Mouse (Mus musculus): ENCODE measurements at regions not wholly inside any gene's neighbourhood (a gene's known extent, or its start where the extent isn't known, plus 50 kb on each side); places are given as distances from the start of the nearest gene placed in this dataset.

GRCm38 (mm10) chr1:104578123-104578522 is 190.2 kb upstream of the Cdh20 start:
- ATAC-seq (replicated peaks) = no peak
- Histone ChIP-seq H3K27me3 (replicated peaks) (no peaks in the 10 kb centered on the region), H3K9me3 (no peaks in the 10 kb centered on the region), H3K9ac (no peak overlapping the region), H3K4me2 (no peak overlapping the region), H3K4me3 (no peak overlapping the region), H3K4me1 (no peaks in the 10 kb centered on the region), H3K36me3 (replicated peaks) (no peaks in the 10 kb centered on the region), H3K27ac (no peak overlapping the region)
- 66% methylated on average over 2 of the region's 2 CpGs for whole genome bisulfite sequencing

DNA sequence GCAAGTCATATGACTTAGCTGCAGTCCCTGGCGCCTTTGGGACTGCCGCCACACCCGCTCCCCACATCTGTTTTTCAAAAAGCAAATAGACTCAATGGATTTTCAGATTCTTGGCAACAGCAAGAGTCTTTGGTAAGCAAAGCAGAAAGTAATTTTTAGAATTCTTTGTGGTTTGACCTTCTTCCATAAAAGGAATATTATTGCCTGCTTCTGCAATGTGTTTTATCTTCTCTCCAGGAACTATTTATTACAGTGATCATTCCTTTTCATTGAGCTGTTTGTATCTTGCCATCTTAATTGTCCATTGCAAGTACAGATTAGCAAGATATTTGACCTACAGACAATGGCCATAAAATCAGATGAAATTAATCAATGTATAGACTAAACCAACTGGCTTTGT is 184.2 kb upstream of the Cdh20 start:
- Histone ChIP-seq H3K9ac (no peak overlapping the region), H3K4me3 (no peak overlapping the region), H3K9me3 (no peaks in the 10 kb centered on the region), H3K27me3 (replicated peaks) (no peaks in the 10 kb centered on the region), H3K4me1 (no peaks in the 10 kb centered on the region), H3K36me3 (replicated peaks) (no peaks in the 10 kb centered on the region), H3K27ac (no peak overlapping the region), H3K4me2 (no peak overlapping the region)
- WGBS = over 99% methylated on average over 3 of the region's 3 CpGs
- no peak for ATAC-seq (replicated peaks)

GRCm38 (mm10) chr1:104586985-104587384 is 181.3 kb upstream of the Cdh20 start:
- Histone ChIP-seq H3K27ac (no peak overlapping the region), H3K4me2 (no peak overlapping the region), H3K4me1 (no peaks in the 10 kb centered on the region), H3K4me3 (no peak overlapping the region), H3K9ac (no peak overlapping the region), H3K27me3 (replicated peaks) (no peaks in the 10 kb centered on the region), H3K36me3 (replicated peaks) (no peaks in the 10 kb centered on the region), H3K9me3 (no peaks in the 10 kb centered on the region)
- 57% methylated on average over 6 of the region's 6 CpGs for WGBS
- peak; percentile 56; the same call in 1 of the 2 replicates for ATAC-seq (replicated peaks)

GRCm38 (mm10) chr1:104605301-104605700 is 163.0 kb upstream of the Cdh20 start:
- Histone ChIP-seq H3K27me3 (replicated peaks) (no peaks in the 10 kb centered on the region), H3K36me3 (replicated peaks) (no peaks in the 10 kb centered on the region), H3K9ac (no peak overlapping the region), H3K4me3 (no peak overlapping the region), H3K4me2 (no peak overlapping the region), H3K4me1 (no peaks in the 10 kb centered on the region), H3K9me3 (no peaks in the 10 kb centered on the region), H3K27ac (no peak overlapping the region)
- 85% methylated on average over 3 of the region's 3 CpGs for WGBS
- ATAC-seq (replicated peaks) = no peak

DNA sequence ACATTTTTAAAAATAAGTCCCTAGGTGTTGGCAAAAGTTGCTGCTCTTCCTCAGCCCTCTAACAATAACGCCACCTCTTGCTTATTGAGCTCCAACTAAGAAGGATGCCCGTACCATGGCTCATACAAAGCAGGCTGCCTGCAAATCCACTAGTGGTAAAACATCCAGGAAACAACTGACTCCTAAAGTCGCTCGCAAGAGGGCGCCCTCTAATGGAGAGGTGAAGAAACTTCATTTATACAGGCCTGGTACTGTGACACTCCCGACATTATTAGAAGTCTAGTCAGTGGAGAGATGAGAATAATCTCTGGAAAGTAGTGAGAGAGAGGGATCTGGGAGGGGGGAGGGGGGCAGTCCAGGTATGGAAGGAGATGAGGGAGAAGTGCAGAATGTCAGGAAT is 158.9 kb upstream of the Cdh20 start:
- H3K27ac ChIP-seq = no peak overlapping the region
- WGBS = 46% methylated on average over 6 of the region's 6 CpGs
- no peak overlapping the region for H3K4me3 ChIP-seq
- no peak overlapping the region for H3K4me2 ChIP-seq
- no peak for ATAC-seq (replicated peaks)
- H3K27me3 ChIP-seq (replicated peaks) = no peaks in the 10 kb centered on the region
- no peak overlapping the region for H3K9ac ChIP-seq
- no peaks in the 10 kb centered on the region for H3K4me1 ChIP-seq
- no peaks in the 10 kb centered on the region for H3K9me3 ChIP-seq
- H3K36me3 ChIP-seq (replicated peaks) = no peaks in the 10 kb centered on the region

DNA sequence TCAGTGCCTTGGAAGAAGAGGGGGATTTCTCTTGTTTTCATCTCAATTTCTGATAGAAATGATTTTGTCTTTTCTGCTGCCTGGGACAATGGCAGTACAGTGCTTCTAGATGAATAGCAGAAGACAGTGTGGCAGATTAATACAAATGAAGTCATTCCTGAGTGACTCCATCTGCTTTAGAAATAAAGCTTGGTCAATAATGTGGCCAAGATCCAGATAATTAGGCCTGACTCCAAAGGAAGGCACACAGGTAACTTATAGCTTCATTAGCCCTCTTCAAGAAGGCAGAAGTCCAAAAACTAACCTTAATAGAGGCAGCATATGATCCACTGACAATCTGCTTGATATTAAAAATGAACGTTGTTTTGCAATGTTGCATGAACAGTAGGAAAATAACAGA is 151.0 kb upstream of the Cdh20 start:
- Histone ChIP-seq H3K36me3 (replicated peaks) (no peaks in the 10 kb centered on the region), H3K4me1 (no peaks in the 10 kb centered on the region), H3K27ac (no peak overlapping the region), H3K9me3 (no peaks in the 10 kb centered on the region), H3K4me3 (no peak overlapping the region), H3K27me3 (replicated peaks) (no peaks in the 10 kb centered on the region), H3K4me2 (no peak overlapping the region), H3K9ac (no peak overlapping the region)
- no peak for ATAC-seq (replicated peaks)
- WGBS = 79% methylated on average over 1 of the region's 1 CpGs

GRCm38 (mm10) chr1:104619805-104620375 is 148.4 kb upstream of the Cdh20 start:
- Histone ChIP-seq H3K4me2 (no peak overlapping the region), H3K27ac (no peak overlapping the region), H3K36me3 (replicated peaks) (no peaks in the 10 kb centered on the region), H3K4me3 (no peak overlapping the region), H3K9me3 (no peaks in the 10 kb centered on the region), H3K27me3 (replicated peaks) (no peaks in the 10 kb centered on the region), H3K9ac (no peak overlapping the region), H3K4me1 (no peaks in the 10 kb centered on the region)
- WGBS = 66% methylated on average over 2 of the region's 2 CpGs
- ATAC-seq (replicated peaks) = no peak

DNA sequence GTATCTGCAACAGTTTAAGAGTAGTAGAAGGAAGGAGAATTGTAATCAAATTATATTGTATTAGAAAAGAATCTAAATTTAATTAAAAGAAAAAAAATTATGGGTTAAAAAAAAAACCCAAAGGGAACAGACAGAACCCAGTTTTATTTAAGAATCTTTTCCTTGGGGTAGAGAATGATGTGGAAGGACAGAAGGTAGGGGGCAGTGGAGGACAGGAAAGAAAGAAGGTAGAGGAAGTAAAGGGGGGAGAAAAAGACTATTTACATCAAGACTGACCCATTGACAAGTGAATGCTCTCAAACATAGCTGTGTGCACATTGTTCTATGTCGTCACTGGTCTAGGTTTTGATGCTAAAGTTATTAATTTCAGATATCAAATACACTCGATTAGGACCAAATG is 142.8 kb upstream of the Cdh20 start:
- Histone ChIP-seq H3K9me3 (no peaks in the 10 kb centered on the region), H3K27me3 (replicated peaks) (no peaks in the 10 kb centered on the region), H3K4me3 (no peak overlapping the region), H3K9ac (no peak overlapping the region), H3K4me2 (no peak overlapping the region), H3K27ac (no peak overlapping the region), H3K36me3 (replicated peaks) (no peaks in the 10 kb centered on the region), H3K4me1 (no peaks in the 10 kb centered on the region)
- 68% methylated on average over 2 of the region's 2 CpGs for WGBS
- no peak for ATAC-seq (replicated peaks)

DNA sequence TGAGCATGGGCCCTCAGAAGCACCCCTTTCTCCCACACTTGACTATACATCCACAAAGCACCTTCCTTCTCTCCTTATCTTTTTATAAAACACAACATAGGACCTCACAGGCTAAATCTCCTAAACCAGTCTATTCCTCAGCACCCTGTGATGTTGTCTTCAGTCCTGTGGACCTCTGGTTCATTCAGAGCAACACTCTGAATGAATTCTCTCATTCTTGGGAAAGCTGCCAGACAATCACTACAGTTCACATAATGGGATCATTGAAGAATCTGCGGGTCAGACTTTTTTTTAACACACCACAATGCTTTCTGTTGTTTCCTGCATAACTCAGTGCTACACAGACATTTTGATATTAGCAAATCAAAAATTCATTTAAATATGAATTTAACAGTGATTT is 115.9 kb upstream of the Cdh20 start:
- 25% methylated on average over 1 of the region's 1 CpGs for WGBS
- no peak overlapping the region for H3K9ac ChIP-seq
- no peak overlapping the region for H3K27ac ChIP-seq
- H3K4me3 ChIP-seq = no peak overlapping the region
- ATAC-seq (replicated peaks) = no peak
- H3K27me3 ChIP-seq (replicated peaks) = no peaks in the 10 kb centered on the region
- H3K36me3 ChIP-seq (replicated peaks) = no peaks in the 10 kb centered on the region
- H3K4me2 ChIP-seq = no peak overlapping the region
- no peaks in the 10 kb centered on the region for H3K9me3 ChIP-seq
- 0 out of 2 replicates have a peak, but pooled peaks cover 3% of the 10 kb centered on the region for H3K4me1 ChIP-seq
